Mouse (Mus musculus): Measurements from ENCODE around the gene Tmem119.

Gene Tmem119

DNA sequence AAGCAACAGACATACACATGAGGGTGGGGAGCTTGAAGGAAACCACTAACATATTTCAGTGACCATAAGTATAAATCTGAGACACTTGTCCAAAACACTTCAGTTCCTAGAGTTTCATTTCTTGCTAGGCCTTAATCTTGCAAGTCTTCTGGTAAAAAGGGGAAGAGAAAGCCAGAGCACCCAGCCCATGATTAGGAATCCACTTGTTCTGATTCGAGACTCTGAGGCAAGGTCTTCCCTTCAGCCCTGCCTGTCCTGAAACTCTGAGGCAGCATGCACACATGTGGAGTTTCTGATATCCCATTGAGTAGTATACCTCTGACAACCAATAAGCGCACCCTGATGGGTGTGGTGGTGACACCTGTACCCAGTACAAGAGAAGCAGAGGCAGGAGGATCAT lies 38.7 kb downstream of the Tmem119 start:
- no peak for DNase-seq (ENCODE audit: low spot score in 2 of 2)

GRCm38 (mm10) chr5:113755347-113756030 lies 44.8 kb downstream of the Tmem119 start:
- no peak for DNase-seq (ENCODE audit: low spot score in 2 of 2)

- DNase-seq (ENCODE audit: low spot score in 2 of 2) = no peak
Observed at GRCm38 (mm10) chr5:113751521-113752157, 48.7 kb downstream of the Tmem119 start.

DNA sequence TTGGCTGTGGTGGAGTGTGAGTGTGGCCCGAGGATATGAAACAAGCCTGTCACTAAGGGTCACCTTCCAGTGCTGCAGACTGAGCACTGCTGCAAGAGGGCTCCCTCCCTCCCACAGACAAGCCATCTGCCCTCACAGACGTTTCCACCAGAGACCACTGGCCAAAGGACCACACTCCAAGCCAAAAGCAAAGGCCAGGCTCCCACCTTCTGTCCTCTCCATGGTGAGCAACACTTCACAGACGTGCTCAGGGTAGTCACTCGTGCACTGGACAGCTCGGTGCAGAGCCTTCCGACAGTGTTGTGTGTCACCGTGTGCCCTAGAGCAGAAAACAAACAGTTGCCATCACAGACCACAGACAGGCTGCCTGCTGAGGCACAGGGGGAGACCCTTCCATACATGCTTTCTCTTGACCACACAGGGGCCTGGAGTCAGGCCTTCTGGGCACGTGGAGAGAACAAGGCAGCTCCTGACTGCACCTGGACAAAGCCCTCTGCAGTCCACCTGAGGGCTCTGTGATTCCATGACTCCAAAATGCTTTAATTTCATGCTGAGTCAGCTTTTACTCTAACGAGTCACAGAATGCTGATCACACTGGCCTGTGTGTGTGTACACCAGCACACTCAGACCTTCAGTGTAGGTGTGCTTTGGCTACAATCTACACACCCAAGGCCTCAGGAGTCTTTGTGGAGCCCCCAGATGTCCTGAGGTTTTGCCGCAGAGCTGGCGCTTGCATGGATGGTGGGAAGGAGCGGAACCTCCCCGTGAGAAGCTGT lies 51.6 kb downstream of the Tmem119 start:
- DNase-seq (ENCODE audit: low spot score in 2 of 2) = no peak

GRCm38 (mm10) chr5:113747629-113748028 lies 52.7 kb downstream of the Tmem119 start:
- DNase-seq (ENCODE audit: low spot score in 2 of 2) = no peak

All from right cerebral cortex, postnatal 10 days (tissue).